Mouse (Mus musculus) lung, embryonic 16.5 days (tissue): Measurements from ENCODE around the gene Kcnn3. TPM values are rescaled to one million over a fixed set of nuclear protein-coding genes. Genes with fewer than 3 reads are reported as not detected.
A peak's percentile ranks its signal among the peaks of the same experiment; 100 is the strongest.

Experiments
- ATAC-seq: fragments of 200-750 bp; cut with Nextera tagmentation; 2 replicates; pipeline ENCODE4 v1.8.0; 2017; ENCODE audit warnings: low read depth, mild to moderate bottlenecking, moderate library complexity
- H3K27ac ChIP-seq: fragments of 300-500 bp; sonication (generic); 2 replicates; pipeline ENCODE4 v1.5.1; 2014; ENCODE audit warnings: mild to moderate bottlenecking, control low read depth, low read length
- H3K27me3 ChIP-seq: fragments of 300-500 bp; sonication (generic); 2 replicates; pipeline ENCODE4 v1.6.1; 2014; ENCODE audit warnings: low read depth, low read length, mixed read lengths; ENCODE audit not compliant: control insufficient read depth, insufficient read depth
- H3K36me3 ChIP-seq: fragments of 300-500 bp; sonication (generic); 2 replicates; pipeline ENCODE4 v1.6.1; 2014; ENCODE audit warnings: low read length; ENCODE audit not compliant: control insufficient read depth, insufficient read depth
- H3K4me1 ChIP-seq: fragments of 300-500 bp; sonication (generic); replicated peaks from 2 replicates; pipeline ENCODE4 v1.6.1; 2014; ENCODE audit warnings: low read length, mixed read lengths; ENCODE audit not compliant: control insufficient read depth, insufficient read depth
- H3K4me2 ChIP-seq: fragments of 300-500 bp; sonication (generic); 2 replicates; pipeline ENCODE4 v1.6.1; 2014; ENCODE audit warnings: low read depth, low read length, control low read depth
- H3K4me3 ChIP-seq: fragments of 300-500 bp; sonication (generic); 2 replicates; pipeline ENCODE4 v1.5.1; 2014; ENCODE audit warnings: mild to moderate bottlenecking, low read length, control low read depth
- H3K9ac ChIP-seq: fragments of 300-500 bp; sonication (generic); 2 replicates; pipeline ENCODE4 v1.6.1; 2014; ENCODE audit warnings: low read length, control low read depth
- H3K9me3 ChIP-seq: fragments of 300-500 bp; sonication (generic); 2 replicates; pipeline ENCODE4 v1.6.1; 2016; ENCODE audit warnings: low read length; ENCODE audit not compliant: control insufficient read depth
- WGBS: fragments of 180-500 bp; shearing (Covaris S2); extraction: QIAGEN DNeasy Blood & Tissue Kit; methylation state at CpG from one replicate; pipeline ENCODE4 v1.1.7; 2014; 5-methylcytosine and 5-hydroxymethylcytosine counted together
- polyA plus RNA-seq: library from polyadenylated mRNA; unstranded; fragments of >200 nt; fragmentation: Nextera tagmentation; extraction: Ambion mirVana; gene quantifications from 2 replicates; pipeline ENCODE4 v1.2.1, GENCODE M21; 2015

Gene Kcnn3
- polyA plus RNA-seq, 1 experiment from 2014 or later, result 0.68 TPM

GRCm38 (mm10) chr3:89511400-89511799 lies 8.6 kb upstream of the Kcnn3 start:
- H3K9ac ChIP-seq, result no peak overlapping the region
- peaks cover 17% of the 10 kb centered on the region for H3K27me3 ChIP-seq
- no peaks in the 10 kb centered on the region for H3K9me3 ChIP-seq
- no peak overlapping the region for H3K27ac ChIP-seq
- no peak for ATAC-seq
- no peaks in the 10 kb centered on the region for H3K4me1 ChIP-seq
- no peaks in the 10 kb centered on the region for H3K36me3 ChIP-seq
- WGBS, result 27% methylated on average over 15 of the region's 15 CpGs
- no peak overlapping the region for H3K4me3 ChIP-seq
- H3K4me2 ChIP-seq, result peak overlapping the region; percentile 18; the same call in 1 of the 2 replicates

DNA sequence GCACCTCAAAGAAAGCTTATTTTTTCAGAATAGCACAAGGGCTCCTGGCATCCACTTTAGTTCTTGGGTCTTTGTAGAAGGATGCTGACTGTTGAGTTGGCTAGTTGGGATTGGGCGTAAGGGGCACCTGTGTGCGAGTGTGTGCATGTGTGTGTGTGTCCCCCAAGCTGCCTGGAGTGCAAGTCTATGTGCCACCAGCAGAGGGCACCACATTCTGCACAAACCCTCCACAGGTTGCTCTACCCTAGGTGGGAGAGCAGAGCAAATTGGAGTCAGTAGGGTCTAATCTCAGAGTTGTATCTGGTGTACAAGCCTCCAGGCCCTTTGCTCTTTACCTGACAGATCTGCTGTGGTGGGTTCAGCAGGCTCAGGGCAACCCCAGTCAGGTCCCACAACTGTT lies 7.7 kb upstream of the Kcnn3 start:
- Histone ChIP-seq H3K27ac (no peak overlapping the region), H3K4me1 (no peaks in the 10 kb centered on the region), H3K4me2 (no peak overlapping the region), H3K4me3 (no peak overlapping the region), H3K36me3 (no peaks in the 10 kb centered on the region), H3K9ac (no peak overlapping the region), H3K27me3 (peaks cover 17% of the 10 kb centered on the region), H3K9me3 (no peaks in the 10 kb centered on the region)
- WGBS, result 88% methylated on average over 2 of the region's 2 CpGs
- ATAC-seq, result no peak

GRCm38 (mm10) chr3:89515444-89515843 lies 4.5 kb upstream of the Kcnn3 start:
- Histone ChIP-seq H3K4me3 (no peak overlapping the region), H3K4me2 (no peak overlapping the region), H3K9ac (no peak overlapping the region), H3K27ac (no peak overlapping the region), H3K4me1 (peaks cover 7% of the 10 kb centered on the region), H3K9me3 (no peaks in the 10 kb centered on the region), H3K36me3 (no peaks in the 10 kb centered on the region), H3K27me3 (peaks cover 13% of the 10 kb centered on the region)
- 44% methylated on average over 11 of the region's 11 CpGs for whole genome bisulfite sequencing
- no peak for ATAC-seq

DNA sequence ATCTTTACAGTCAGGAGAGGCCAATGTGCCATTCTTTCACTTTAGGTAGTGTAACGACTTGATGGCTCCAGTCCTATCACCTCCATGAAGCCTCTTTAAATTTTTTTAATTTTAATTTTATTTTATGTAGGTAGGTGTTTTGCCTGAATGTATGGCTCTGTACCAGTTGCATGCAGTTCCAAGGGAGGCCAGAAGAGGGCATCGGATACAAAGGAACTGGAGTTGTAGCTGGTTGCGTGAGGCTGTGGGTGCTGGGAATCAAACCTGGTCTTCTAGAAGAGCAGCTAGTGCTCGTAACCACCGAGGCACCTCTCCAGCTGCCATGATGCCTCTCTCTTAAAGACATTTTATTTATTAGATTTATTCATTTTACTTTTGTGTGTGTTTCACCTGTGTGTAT lies 3.6 kb upstream of the Kcnn3 start:
- no peaks in the 10 kb centered on the region for H3K36me3 ChIP-seq
- H3K9me3 ChIP-seq, result no peaks in the 10 kb centered on the region
- H3K27me3 ChIP-seq, result peaks cover 12% of the 10 kb centered on the region
- H3K9ac ChIP-seq, result no peak overlapping the region
- H3K4me1 ChIP-seq, result peaks cover 16% of the 10 kb centered on the region
- no peak overlapping the region for H3K4me2 ChIP-seq
- no peak overlapping the region for H3K27ac ChIP-seq
- 90% methylated on average over 5 of the region's 5 CpGs for WGBS
- no peak for ATAC-seq
- H3K4me3 ChIP-seq, result no peak overlapping the region

DNA sequence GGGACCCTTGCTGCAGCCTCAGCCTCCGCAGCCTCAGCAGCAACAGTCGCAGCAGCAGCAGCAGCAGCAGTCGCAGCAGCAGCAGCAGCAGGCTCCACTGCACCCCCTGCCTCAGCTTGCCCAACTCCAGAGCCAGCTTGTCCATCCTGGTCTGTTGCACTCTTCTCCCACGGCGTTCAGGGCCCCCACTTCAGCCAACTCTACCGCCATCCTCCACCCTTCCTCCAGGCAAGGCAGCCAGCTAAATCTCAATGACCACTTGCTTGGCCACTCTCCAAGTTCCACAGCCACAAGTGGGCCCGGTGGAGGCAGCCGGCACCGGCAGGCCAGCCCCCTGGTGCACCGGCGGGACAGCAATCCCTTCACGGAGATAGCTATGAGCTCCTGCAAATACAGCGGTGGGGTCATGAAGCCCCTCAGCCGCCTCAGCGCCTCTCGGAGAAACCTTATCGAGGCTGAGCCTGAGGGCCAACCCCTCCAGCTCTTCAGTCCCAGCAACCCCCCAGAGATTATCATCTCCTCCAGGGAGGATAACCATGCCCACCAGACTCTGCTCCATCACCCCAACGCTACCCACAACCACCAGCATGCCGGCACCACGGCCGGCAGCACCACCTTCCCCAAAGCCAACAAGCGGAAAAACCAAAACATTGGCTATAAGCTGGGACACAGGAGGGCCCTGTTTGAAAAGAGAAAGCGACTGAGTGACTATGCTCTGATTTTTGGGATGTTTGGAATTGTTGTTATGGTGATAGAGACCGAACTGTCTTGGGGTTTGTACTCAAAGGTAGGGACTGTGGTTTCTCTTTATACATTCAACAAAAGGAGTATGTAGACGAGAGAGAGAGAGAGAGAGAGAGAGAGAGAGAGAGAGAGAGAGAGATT lies 896 bp downstream of the Kcnn3 start:
- Histone ChIP-seq H3K27ac (no peak overlapping the region), H3K36me3 (no peaks in the 10 kb centered on the region), H3K27me3 (peaks cover 22% of the 10 kb centered on the region), H3K9me3 (no peaks in the 10 kb centered on the region), H3K4me2 (peak overlapping the region; percentile 91), H3K4me1 (peaks cover 29% of the 10 kb centered on the region), H3K9ac (peak overlapping the region; percentile 57), H3K4me3 (peak overlapping the region; percentile 49)
- WGBS, result 2% methylated on average over 25 of the region's 25 CpGs
- ATAC-seq, result peak; percentile 48; the same call in 1 of the 2 replicates

DNA sequence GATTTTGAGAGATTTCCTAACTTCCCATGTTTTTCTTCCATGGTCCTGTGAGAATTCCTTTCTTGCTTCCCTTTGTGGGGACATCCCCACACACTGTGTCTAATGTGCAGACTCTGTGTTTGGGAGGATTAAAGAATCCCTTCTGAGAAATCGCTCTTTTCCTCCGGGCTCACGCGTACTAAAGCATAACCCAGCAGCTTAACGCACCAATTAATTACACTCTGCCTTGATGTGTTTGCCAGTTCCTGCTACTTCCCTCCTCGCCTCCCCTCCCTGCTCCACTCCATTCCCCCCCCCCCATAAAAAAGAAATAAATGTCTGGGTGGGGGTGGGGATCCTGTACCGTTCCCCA lies 1.5 kb downstream of the Kcnn3 start:
- Histone ChIP-seq H3K9ac (no peak overlapping the region), H3K4me1 (peaks cover 33% of the 10 kb centered on the region), H3K27me3 (peaks cover 22% of the 10 kb centered on the region), H3K36me3 (no peaks in the 10 kb centered on the region), H3K9me3 (no peaks in the 10 kb centered on the region), H3K4me2 (peak overlapping the region; percentile 91), H3K4me3 (peak overlapping the region; percentile 49), H3K27ac (no peak overlapping the region)
- 4% methylated on average over 7 of the region's 7 CpGs for WGBS
- ATAC-seq, result no peak

GRCm38 (mm10) chr3:89522450-89523128 lies 2.6 kb downstream of the Kcnn3 start:
- ATAC-seq, result no peak

DNA sequence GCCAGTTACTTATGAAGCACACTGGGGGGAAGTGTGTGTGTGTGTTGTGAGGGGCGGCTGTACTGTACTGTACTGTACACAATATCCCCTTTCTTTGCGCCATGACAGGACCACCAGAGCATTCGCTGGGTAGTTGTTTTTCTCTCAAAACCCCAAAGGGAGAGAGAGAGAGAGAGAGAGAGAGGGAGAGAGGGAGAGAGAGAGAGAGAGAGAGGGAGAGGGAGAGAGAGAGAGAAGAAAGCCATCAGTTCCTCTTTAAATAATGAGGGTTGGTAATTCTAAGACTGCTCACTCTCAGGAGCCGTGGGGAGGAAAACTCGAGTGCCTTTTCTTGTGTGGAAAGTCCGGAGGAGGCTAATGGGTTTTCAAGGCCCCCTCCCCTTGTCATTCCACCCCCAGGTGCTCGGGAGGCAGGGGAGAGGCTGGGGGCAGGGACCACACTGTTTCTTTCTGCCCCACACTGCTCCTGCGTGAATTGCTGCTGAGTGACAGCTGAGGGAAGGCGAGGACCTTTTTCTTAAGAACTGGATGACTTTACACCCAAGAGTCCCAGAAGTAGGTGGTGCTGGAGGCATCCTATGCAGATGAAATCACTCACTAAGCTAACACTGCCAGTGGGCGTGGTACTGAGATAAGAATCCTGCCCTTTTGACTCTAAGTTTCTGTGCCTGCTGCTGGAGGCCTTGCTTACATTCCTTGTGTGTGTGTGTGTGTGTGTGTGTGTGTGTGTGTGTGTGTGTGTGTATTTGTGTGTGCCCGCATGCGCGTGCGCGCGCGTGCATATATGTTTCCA lies 6.5 kb downstream of the Kcnn3 start:
- peak; percentile 59 for ATAC-seq
- no peak overlapping the region for H3K4me3 ChIP-seq
- WGBS, result 39% methylated on average over 17 of the region's 17 CpGs
- H3K36me3 ChIP-seq, result no peaks in the 10 kb centered on the region
- H3K4me2 ChIP-seq, result no peak overlapping the region
- peaks cover 19% of the 10 kb centered on the region for H3K4me1 ChIP-seq
- no peaks in the 10 kb centered on the region for H3K9me3 ChIP-seq
- H3K27me3 ChIP-seq, result peaks cover 16% of the 10 kb centered on the region
- H3K9ac ChIP-seq, result no peak overlapping the region
- H3K27ac ChIP-seq, result no peak overlapping the region

More at GRCm38 (mm10) chr3:89522450-89523128, 2.6 kb downstream of the Kcnn3 start:
- peak overlapping the region; percentile 91; the same call in 1 of the 2 replicates for H3K4me2 ChIP-seq
- H3K9ac ChIP-seq, result no peak overlapping the region
- no peak overlapping the region for H3K4me3 ChIP-seq
- H3K9me3 ChIP-seq, result no peaks in the 10 kb centered on the region
- no peaks in the 10 kb centered on the region for H3K36me3 ChIP-seq
- peaks cover 37% of the 10 kb centered on the region for H3K4me1 ChIP-seq
- no peak overlapping the region for H3K27ac ChIP-seq
- H3K27me3 ChIP-seq, result peaks cover 22% of the 10 kb centered on the region
- 26% methylated on average over 6 of the region's 6 CpGs for WGBS

GRCm38 (mm10) chr3:89529796-89530195 lies 9.8 kb downstream of the Kcnn3 start:
- WGBS, result 72% methylated on average over 3 of the region's 3 CpGs
- Histone ChIP-seq H3K4me3 (no peak overlapping the region), H3K9ac (no peak overlapping the region), H3K36me3 (no peaks in the 10 kb centered on the region), H3K27me3 (no peaks in the 10 kb centered on the region), H3K4me2 (no peak overlapping the region), H3K27ac (no peak overlapping the region), H3K9me3 (no peaks in the 10 kb centered on the region), H3K4me1 (peaks cover 13% of the 10 kb centered on the region)
- no peak for ATAC-seq
